Mouse (Mus musculus) kidney, adult 9 months (tissue): ENCODE data around the gene Nav1.
A peak's percentile ranks its signal among the peaks of the same experiment; 100 is the strongest.
"Not testable (repeated sequence)": the region's sequence is repeated elsewhere in the genome, so short reads cannot be mapped to it uniquely, and the experiment has no call there.

Experiments used
- DNase-seq: peaks from one replicate; pipeline ENCODE4 v3.0.0; 2022

The Nav1 gene

GRCm38 (mm10) chr1:135514913-135515632 lies 92.0 kb downstream of the Nav1 start:
- no peak for DNase-seq

GRCm38 (mm10) chr1:135514046-135514445 lies 93.0 kb downstream of the Nav1 start:
- no peak for DNase-seq

- DNase-seq: no peak
Observed at GRCm38 (mm10) chr1:135513464-135513863, 93.6 kb downstream of the Nav1 start.

- DNase-seq: peak; percentile 62
Observed at GRCm38 (mm10) chr1:135510346-135510977, 96.6 kb downstream of the Nav1 start.

GRCm38 (mm10) chr1:135509145-135510084 lies 97.7 kb downstream of the Nav1 start:
- DNase-seq: no peak

GRCm38 (mm10) chr1:135508349-135508634 lies 98.8 kb downstream of the Nav1 start:
- no peak for DNase-seq

- DNase-seq: no peak
Observed at GRCm38 (mm10) chr1:135507572-135508348, 99.3 kb downstream of the Nav1 start.

- no peak for DNase-seq
Observed at GRCm38 (mm10) chr1:135505499-135505898, 101.6 kb downstream of the Nav1 start.

- DNase-seq: no peak
Observed at GRCm38 (mm10) chr1:135503436-135503835, 103.7 kb downstream of the Nav1 start.

- no peak for DNase-seq
Observed at GRCm38 (mm10) chr1:135502750-135503149, 104.3 kb downstream of the Nav1 start.

GRCm38 (mm10) chr1:135502135-135502534 lies 105.0 kb downstream of the Nav1 start:
- no peak for DNase-seq

- no peak for DNase-seq
Observed at GRCm38 (mm10) chr1:135498455-135499358, 108.4 kb downstream of the Nav1 start.

GRCm38 (mm10) chr1:135495048-135495447 lies 112.0 kb downstream of the Nav1 start:
- DNase-seq: no peak

GRCm38 (mm10) chr1:135493862-135494261 lies 113.2 kb downstream of the Nav1 start:
- DNase-seq: no peak

- no peak for DNase-seq
Observed at GRCm38 (mm10) chr1:135492406-135492805, 114.7 kb downstream of the Nav1 start.

- DNase-seq: no peak
Observed at GRCm38 (mm10) chr1:135490931-135491666, 116.0 kb downstream of the Nav1 start.

GRCm38 (mm10) chr1:135488879-135489278 lies 118.2 kb downstream of the Nav1 start:
- DNase-seq: no peak

GRCm38 (mm10) chr1:135485179-135485578 lies 121.9 kb downstream of the Nav1 start:
- no peak for DNase-seq

GRCm38 (mm10) chr1:135484503-135485051 lies 122.5 kb downstream of the Nav1 start:
- not testable (repeated sequence) for DNase-seq

- DNase-seq: no peak
Observed at GRCm38 (mm10) chr1:135483971-135484370, 123.1 kb downstream of the Nav1 start.

- no peak for DNase-seq
Observed at GRCm38 (mm10) chr1:135482666-135483065, 124.4 kb downstream of the Nav1 start.
